Mouse (Mus musculus): ENCODE data around the gene Scaf4.

- TF ChIP-seq CTCF (IDR thresholded peaks at IDR 0.05; ENCODE audit: control insufficient read depth, insufficient read depth, insufficient replicate concordance, low read depth, low read length) (no peak), POLR2A (IDR thresholded peaks at IDR 0.05; ENCODE audit: control insufficient read depth, low read depth, low read length) (no peak)
Observed at GRCm38 (mm10) chr16:90229897-90230296, 54.4 kb downstream of the Scaf4 start.
